Mouse (Mus musculus) embryo, embryonic 10 days (tissue): ENCODE results near the gene Coro2b.

Experiments used
- DNase-seq: peaks from one replicate; pipeline ENCODE4 v3.0.0-alpha.2; 2015; ENCODE audit warnings: low spot score

The Coro2b gene

DNA sequence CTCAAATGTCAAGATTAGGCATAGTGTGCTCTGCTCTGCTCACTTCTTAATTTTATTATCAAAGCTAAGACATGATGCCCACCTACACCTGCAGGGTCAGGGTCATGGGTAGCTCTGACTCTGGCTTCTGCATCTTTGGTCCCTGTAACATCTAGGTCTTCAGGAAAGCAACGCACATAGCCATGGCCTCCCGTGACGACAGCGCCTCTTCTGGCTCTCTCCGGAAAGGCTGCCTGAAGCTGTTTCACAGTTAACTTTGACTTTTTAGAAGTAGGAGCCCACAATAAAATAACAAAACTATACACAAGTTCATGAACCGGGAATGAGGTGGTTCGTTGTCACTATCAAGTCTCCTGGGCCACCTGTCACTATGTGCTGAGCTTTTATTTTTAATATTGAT lies 99.4 kb downstream of the Coro2b start:
- no peak for DNase-seq

DNA sequence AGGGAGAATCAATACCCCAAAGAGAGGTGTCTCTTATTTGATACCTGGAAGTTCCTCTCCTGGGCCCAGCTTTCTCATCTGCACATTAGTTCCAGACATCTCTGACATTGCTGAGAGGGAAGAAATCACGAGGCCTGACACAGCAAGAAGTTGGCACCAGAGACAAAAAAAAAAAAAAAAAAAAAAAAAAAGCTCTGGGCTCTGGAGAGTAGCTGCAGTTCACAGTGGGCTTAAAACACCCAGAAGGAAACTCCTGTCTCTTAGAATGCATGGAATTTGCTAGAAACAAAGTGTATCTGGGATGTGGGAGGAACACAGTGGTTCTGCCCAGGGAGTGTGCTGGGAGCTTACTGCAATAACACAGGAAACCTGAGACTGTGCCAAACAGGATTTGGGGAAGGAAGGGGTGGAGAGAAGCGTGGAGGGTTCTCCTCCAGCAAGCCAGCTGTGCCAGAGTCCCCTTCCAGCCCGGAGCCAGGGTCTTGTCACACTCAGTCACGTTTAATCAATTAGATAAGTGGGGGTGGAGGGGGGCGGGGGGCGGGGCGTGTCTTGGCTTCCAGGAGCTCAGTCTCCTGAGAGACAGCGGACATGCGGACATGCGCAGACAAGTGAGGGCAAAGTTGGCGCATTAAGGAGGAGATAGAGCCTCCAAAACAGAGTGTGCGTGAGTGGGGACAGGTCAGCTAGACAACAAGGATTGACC lies 101.1 kb downstream of the Coro2b start:
- peak; percentile 77 for DNase-seq

DNA sequence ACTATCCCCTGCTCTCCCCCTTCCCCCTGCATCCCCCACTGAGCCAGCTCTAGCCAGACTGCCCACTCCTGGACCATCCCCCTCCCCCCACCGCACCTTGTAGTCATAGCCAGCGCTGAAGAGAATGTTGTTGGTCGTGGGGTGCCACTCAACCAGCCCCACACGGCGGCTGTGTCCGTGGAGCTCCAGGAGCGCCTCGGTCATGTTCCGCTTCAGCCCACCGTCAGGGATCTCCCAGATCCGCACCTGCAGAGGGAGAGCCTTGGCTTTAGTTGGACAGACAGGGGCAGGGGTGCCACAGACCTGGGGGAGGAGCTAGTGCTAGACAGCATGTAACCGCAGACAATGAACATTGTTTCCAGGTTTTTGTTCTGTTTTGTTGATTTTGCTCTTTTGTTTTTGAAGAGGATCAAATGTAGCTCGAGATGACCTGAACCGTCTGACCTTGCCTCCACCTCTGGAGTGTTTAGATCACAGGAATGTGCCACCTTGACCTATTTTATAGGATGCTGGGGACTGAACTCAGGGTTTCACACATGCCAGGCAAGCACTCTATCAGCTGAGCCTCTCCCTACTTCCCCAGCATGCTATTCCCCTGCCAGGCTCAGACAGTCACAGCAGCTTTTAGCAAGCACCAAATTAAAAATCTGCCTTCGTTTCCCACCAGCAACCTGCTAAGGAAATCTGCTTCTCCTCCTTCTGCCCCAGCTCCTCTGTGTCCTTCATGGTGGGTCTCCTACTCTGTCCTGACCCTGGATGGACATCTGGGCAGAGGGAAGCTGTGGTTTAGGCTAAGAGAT lies 104.4 kb downstream of the Coro2b start:
- no peak for DNase-seq

DNA sequence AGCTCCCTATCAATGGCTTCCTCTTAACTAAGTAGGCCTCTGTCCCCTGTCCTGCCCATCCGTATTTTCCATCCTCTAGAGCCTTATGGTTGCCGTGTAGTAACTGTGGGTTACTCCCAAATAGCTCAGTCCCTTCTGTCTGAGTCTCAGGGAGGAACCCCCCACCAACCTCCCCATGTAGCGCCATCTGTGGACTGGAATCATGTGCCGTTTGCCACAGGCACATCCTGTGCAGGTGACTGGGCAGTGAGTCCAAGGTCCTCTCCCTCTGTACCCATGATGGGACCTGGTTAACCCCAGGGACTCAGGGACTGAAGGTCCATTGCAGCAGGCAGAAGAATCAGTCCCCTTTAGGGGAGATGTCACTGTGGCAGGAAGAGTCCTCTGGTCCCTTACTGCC lies 106.1 kb downstream of the Coro2b start:
- no peak for DNase-seq

DNA sequence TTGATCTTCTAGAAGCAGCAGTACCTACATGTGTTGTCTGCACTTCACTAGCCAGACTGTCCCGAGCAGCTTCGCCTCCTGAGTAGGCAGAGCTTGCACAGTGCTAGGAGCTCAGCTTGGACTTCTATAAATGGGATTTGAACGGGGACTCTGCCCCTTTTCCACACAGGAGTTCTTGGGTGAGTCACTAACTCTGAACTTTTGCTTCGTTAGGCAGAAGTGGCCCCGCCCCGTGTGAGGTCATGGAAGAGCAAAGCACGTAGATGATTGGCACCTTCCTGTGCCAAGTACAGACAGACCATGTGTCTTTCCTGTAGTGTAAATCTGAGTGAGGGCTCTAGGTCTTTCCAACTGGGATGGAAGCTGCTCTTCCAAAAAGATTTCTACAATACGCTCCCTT lies 109.8 kb downstream of the Coro2b start:
- no peak for DNase-seq

DNA sequence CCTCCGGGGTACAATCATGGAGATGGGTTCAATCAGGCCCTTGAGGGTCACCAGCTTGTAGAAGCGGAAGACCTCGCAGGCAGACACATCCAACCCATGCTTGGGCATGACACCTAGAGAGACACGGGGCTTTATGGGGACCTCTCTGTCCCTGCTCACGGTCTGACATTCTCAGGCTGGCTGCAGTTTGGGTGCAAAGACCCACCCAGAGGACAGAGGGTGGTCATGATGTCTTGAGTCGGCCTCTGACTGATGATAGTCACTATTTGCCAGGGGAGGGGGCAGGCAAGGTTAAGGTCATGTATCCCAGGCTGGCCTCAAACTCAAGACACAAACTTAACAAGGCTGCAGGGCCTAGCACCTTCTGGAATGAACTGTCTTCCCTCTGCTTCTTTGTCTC lies 110.3 kb downstream of the Coro2b start:
- no peak for DNase-seq

DNA sequence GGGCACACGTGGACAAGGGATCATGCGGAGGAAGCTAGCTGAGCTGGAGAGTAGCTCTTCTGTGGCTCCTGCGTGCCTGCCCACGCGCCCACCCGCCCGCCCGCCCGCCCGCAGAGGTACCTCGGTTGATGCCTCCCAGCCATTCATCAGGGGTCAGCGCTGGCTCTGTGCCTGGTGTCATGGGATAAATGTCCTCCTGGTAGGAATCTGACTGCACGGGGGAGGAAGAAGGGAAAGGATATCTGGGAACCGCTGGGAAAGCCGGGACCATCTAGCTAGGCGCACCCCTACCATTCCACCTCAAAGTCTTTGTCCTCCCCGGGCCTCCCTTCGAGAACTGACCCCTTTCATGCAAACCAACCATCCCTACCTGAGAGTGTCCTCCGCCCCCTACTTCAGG lies 110.8 kb downstream of the Coro2b start:
- DNase-seq: no peak

DNA sequence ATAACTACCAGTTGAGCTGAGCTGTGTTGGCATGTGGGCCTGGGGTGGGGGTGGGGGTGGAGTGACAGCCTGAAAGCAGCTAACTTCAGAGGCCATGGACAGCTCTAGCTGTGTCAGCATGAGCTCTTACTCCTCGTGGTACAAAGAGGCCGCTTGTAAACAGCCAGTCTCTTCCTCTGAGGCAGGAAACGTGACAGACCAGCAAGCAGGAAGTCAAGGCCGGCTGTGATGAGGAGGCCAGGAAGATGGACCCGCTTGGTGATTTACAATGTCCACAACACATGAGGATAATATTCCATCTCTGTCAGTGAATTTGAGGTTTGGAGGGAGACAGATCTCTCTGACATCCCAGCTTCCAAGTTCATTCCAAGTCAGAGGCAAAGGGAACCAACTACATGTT lies 111.6 kb downstream of the Coro2b start:
- DNase-seq: no peak

DNA sequence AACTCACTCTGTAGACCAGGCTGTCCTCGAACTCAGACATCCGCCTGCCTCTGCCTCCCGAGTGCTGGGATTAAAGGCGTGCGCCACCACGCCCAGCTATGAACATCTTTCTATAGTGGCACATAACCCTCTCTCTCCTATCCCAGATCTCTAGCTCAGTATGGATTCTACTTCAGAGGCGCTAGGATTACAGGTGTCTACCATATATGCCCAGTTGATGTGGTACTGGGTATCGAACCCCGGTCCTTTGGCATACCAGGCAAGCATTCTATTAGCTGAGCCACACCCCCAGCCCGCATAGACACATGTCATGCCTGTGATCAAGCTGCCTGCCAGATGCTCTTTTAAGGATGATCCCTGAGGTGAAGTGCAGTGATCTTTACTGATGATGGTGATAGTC lies 113.0 kb downstream of the Coro2b start:
- no peak for DNase-seq

DNA sequence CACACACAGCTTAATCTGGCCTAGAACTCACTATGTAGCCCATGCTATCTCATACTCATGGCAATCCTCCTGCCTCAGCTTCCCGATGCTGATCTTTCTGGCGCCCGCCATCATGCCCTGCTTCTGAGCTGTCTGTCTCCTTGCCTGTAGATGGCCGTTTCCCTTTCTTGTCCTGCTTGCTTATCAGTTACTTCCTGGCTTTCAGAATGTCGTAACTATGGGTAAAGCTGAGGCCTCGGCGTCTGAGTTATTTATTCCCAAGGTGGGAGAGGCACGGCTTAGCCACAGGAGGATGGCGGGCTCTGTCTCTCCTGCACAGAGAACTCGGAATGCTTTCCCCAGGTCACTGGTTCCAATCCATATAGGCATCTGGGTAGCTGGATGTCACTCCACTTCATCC lies 113.9 kb downstream of the Coro2b start:
- DNase-seq: no peak

DNA sequence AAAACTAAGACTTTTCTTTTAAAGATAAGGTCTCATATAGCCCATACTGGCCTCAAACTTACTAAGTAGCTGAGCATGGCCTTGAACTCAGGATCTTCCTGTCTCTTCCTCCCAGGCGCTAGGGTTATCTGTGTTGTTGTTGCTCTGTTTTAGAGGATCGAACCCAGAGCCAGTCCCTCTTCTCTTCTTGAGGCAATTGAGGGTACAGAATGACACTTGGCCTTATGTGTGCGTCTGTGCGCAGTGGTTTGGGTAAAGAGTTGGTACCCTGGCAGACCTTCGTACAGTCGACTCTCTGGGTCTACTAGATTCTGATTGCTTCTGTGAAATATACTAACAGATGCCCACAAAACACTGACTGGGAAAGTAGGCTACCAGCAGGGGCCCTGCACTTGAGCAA lies 114.9 kb downstream of the Coro2b start:
- DNase-seq: no peak

DNA sequence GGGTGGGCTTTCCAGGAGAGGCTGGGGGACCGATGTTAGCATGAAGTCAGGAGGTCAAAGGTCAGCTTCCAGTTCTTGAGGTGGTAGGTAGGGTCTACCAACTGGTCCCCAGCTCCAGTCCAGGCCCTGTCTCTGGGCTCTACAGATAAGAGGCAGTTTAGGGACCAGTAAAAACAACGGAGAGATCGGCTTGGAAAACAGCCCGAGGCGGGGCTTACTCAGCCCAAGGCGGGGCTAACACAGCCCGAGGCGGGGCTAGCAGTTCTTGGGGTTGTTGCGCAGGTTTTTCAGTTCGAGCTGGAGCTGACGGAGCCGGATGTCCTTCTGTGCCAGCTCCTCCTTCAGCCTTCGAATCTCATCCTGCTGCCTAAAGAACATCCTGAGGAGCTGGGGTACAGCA lies 115.8 kb downstream of the Coro2b start:
- peak; percentile 77 for DNase-seq

DNA sequence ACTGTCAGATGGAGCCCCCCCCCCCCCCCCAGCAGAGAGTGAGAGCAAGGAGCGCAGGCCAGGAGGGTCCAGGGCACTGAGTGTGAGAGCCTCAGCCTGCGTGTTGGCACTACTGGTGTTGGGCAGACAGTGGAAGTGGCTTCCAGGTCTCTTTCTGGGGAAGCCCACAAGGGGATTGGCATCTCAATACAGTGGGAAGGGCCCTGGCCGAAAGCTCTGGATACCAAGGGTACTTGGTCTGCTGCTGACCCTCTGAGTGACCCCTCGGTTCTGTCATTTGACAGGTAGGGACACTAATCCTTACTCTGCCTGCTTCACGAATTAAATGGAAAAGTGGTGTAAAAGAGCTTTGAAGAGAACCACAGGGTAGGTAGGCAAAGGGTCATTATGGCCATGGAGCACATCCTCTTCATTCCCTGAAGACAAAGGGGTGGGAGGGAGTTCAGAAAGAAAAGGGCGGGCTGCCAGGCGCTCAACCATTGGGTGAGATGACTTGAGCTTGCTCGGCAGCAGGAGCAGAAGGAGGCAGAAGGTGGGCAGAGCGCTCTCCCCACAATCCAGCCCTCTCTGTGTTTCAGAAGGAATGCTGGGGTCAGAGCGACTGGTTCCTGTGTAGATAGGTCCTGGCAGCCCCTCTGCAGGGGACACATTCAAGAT lies 116.5 kb downstream of the Coro2b start:
- DNase-seq: peak; percentile 25

DNA sequence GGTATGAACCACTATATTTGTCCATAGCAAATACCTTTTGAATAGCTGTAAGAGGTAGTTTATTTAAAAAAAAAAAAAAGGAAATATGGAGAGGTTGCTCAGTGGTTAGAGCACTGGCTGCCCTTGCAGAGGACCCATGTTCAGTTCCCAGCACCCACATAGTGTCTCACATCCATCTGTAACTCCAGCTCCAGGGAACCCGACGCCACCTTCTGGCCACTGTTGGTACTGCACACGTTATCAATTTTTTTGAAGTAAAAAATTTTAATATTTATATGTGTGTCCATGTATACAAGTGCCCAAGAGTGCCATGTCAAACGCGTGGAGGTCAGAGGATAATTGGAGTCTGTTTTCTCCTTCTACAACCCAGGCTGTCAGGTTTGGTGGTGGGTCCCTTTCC lies 118.1 kb downstream of the Coro2b start:
- DNase-seq: no peak

DNA sequence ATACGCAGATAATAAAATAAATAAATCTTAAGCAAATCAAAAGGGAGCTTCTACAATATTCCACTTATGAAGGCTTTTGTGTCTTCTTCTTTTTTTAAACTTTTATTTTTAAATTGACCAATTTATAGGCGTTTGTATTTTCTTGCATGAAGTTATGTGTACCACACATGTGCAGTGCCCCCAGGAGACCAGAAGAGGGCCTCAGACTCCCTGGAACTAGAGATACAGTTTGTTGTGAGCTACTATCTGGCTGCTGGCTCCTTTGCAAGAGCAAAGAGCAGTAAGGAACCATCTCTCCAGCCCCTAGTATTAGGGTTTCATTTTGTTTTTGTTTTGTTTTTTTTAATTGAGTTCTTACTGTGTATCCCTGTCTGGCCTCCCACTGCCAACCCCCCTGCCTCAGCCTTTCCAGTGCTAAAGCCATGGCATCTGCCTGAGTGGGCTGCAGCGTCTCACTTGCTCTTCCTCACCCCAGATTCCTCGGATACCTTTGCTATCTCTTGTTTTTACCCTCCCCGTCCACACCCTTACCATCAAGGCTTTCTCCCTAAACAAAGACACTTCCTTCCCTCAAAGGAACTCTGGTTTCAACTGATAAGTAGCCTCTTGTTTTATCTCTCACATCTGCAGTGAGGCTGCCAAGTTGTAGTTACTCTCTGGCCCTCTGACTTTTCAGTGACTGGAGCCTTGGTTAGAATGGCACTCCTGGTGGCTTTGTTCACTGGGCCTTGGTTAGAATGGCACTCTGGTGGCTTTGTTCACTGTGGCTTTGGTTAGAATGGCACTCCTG lies 129.3 kb downstream of the Coro2b start:
- DNase-seq: no peak

DNA sequence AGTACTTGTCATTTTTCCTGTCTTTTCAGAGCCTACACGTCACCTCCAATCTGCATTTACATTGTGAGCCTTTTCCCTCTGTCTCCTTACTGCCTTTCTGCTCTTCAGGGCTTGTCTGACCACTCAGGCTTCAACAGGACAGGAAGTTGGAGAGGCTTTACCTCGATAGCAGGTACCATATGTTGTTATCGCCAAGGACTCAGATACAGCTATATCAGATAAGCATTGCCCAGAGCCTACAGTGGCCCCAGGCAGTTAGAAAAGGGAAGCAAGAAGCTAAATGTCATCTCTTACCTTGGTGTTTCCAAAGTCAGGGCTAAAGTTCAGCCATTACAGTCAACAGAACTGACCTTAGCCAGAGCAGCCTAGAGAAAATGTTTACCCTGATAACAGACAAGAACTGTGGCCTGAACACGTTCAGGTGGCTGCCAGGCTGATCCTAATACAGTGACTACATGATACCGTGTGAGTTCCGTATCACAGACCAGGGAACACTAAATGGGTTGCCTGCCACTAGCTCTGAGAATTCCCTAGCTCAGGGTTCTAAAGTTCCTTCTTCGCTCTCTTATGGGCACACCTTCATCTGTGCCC lies 130.3 kb downstream of the Coro2b start:
- DNase-seq: no peak

DNA sequence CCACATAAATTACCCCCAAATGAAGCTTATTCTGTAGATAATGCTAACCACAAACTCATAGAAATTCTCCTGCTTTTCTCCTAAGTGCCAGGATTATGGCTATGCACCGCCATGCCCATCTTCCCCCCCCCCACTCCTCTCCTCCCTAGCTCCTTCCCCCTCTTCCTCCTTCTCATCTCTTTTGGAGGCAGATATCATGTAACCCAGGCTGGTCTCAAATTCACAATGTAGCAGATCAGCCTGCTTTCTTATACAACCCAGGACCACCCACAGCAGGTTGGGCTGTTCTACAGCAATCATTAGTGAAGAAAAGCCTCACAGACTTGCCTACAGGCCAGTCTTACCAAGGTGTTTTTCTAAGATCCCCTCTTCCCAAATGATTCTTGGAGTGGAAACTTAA lies 135.3 kb downstream of the Coro2b start:
- no peak for DNase-seq

DNA sequence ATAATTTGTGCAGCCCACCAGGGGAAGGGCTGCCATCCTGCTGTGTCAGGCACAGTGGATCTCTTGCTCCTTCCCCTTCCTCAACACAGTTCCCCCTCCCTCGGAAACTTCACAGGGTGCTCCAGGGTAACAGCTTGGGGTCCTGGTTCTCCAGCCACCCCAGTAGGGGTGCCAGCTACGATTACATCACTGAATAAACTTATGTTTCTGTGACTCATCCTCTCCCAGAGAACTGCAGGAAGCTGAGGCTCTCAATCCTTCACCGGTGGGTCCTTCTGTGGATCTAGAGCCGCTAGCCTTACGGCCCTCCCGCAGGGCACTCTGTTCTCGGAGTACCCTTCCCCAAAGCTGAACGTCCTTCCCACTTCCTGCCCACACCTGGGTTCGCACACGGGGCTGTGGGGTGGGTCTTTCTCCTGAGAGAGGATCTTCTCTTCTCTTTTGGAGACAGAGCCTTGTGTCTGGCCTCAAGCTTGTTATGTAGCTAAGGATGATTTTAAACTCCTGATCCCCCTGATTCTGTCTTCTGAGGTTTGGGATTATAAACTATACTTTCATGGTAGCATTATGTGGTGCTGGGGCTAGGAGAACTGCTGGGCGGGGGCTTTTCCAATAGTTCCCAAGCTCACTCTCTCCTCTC lies 136.2 kb downstream of the Coro2b start:
- DNase-seq: no peak

DNA sequence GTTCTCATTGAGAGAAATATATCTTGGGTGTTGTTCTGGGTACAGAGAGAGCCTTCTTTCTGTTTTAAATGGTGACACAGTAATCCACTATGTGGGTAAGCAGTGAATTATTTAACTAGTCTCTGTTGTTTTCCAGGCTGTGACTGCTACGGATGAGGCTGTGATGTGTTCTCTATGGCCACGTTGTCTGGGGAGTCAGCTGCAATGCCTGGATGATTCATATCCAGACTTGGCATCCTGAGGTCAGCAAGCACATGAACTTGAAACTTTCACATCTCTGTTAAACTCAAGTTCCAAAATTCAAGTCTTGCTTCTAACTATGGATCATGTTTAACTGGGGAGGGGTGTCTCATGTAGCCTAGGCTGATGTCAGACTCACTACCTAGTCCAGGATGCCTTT lies 142.7 kb downstream of the Coro2b start:
- DNase-seq: no peak

DNA sequence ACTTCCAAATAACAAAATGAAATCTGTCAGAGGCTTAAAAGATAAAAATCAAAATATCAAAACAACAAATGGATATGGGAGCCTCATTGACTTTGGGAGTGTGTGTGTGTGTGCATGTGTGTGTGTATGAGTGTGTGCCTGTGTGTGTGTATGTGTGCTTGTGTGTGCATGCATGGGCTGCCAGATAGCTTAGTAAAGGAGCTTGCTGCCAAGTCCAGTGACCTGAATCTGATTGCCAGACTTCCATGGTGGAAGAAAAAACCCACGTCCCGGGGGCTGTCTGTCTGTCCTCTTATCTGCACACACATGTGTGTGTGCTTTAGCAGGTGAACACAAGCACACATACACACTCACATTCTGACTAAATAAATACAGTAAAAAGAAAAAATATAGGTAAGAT lies 143.3 kb downstream of the Coro2b start:
- no peak for DNase-seq

DNA sequence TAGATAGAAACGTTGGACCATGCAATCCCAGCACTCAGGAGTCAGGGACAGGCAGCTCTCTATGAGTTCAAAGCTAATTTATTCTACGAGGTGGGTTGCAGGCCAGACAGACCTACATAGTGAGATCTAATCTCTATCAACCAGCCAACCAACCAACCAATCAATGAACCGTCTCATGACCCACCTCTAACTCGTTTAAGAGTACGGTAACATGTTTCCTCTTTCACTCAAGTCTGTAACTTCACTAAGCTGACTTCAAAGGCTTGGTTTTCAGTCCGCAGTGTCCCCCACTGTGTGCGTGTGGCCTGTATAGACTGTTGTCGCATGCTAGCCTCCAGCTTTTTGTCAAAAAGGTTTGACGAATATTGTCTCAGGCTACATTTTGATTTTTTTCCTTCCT lies 147.1 kb downstream of the Coro2b start:
- DNase-seq: no peak
